Mouse (Mus musculus) erythroblast, embryonic 14.5 days (primary cell): ENCODE measurements around the gene Prickle1.

ENCODE experiments used
- GATA1 ChIP-seq: IDR thresholded peaks from 2 replicates; pipeline ENCODE4 v1.6.1; 2012; ENCODE audit warnings: low read length, inconsistent platforms, mixed read lengths
- TAL1 ChIP-seq: IDR thresholded peaks from 3 replicates; pipeline ENCODE4 v1.6.1; 2012; ENCODE audit warnings: low read length, inconsistent platforms, mixed read lengths

- TF ChIP-seq GATA1 (no peak), TAL1 (no peak)
These were observed 57.9 kb downstream of the Prickle1 start for GRCm38 (mm10) chr15:93537745-93538144.
